Mouse (Mus musculus) heart, postnatal 25 days (tissue): ENCODE results near the gene Dynll1. TPM values are rescaled to one million over a fixed set of nuclear protein-coding genes. Genes with fewer than 3 reads are reported as not detected.
"Not testable (repeated sequence)": the region's sequence is repeated elsewhere in the genome, so short reads cannot be mapped to it uniquely, and the experiment has no call there.

Experiments used
- DNase-seq: peaks from one replicate; pipeline ENCODE4 v3.0.0; 2022; ENCODE audit warnings: low spot score
- intact Hi-C: fragments of 180-260 bp; cut with DNase I; formaldehyde crosslinking; loops from one replicate; pipeline ENCODE4 v1.15.1; 2025
- total RNA-seq, 2 experiments: library from RNA; stranded (reverse); gene quantifications; 2 replicates each; pipeline ENCODE4 v1.2.3; 2021

The Dynll1 gene
- total RNA-seq, 2 experiments from 2014 or later = 90.1 to 120 TPM

DNA sequence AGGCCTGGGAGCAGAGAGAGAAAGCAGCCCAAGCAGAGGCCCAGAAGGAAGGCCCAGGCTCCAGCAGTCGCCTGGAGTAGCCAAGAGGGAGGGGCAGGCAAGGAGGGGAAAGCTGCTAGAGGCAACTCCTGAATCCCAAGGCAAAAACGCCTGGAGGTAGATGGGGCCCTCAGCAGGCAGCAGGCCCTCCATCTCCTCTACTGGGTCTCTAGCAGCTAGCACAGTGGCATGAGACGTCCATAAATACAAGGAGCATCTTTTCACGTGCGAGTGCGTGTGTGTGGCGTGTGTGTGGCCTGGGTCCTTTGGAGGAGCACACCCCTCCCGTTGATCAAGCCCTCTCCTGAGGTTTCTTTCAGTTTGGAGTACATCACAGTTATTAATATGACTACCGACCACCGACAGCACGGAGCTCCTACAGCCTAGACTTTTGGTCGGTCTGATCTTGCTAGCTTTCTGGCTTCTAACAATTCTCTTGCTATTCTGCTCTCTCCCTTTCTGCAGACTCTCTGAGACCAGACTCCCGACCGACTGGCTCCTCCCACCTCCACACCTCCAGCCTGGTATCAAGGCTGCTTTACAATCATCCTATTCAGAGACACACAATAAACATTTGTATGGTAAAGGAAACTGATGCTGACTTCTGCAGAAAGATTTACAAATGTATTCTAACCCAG lies 16.3 kb upstream of the Dynll1 start:
- intact Hi-C loops = no loop called here
- no peak for DNase-seq

DNA sequence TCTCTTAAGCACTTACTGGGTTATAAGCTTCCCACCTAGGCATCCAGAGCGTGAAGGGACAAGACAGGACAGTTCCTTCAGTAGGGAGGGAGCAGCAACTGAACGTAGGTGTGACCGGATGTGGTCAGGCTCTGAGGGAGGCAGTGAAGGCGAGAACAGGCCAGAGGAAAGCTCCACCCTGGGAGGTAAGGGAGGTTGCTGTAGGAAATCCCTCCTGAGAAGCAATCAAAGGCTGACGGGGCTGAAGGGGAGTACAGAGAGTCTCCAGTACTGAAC lies 12.8 kb upstream of the Dynll1 start:
- DNase-seq = no peak
- intact Hi-C loops = no loop called here

DNA sequence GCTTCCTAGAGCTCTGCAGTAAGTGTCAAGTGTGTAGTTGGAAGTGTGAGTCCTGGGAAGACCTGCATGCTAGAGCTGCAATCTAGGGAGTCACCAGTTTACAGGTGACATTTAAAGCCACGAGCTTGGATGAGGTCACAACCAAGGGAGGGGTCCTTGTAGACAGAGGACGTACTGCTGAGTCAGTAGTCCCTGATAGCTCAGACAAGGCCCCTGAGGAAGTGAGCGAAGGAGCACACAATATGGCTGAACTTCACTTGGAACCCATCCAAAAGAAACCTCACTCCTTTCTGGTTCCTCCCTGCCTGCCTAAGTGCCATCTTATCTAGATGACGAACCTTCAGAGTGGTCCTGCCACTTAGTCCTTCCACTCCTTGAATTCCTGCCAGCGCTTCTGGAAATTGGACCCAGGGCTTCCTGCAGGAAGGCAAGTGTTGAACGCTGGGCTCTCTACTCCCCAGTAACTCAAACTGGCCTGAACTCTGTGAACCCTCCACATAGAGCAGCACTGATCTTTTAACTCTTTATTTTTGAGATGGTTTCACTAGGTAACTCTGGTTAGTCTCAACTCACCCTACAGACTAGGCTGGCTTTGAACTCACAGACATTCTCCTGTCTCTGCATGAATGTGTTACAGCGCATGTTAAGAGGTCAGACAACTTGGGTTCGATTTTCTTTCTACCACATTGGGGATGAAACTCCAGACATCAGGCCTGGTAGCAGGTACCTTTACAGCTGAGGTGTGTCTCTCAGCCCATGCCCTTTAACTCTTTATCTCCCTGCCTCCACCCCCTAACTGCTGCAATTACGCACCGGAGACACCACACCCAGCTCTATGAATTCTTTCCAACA lies 12.2 kb upstream of the Dynll1 start:
- intact Hi-C loops = no loop called here

DNA sequence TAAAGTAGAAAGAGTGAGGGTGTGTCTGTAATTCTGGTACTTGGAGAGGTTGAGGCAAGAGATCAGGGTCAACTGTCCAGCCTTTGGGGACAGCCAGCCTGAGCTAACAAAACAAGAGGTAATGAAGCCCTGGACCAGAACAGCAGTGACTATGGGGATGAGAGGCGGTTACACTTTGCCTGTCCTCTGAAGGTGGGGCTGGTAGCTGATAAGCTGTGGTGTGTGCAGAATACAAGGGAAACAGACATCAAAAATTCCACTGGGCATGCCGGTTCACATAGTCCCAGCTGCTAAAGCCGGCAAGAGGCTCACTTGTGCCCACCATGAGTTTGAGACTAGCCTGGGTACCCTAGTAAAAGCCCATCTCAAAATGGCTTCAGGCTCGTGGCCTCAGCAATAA lies 11.6 kb upstream of the Dynll1 start:
- intact Hi-C loops = no loop called here
- DNase-seq = no peak

More for the DNA sequence above, 12.2 kb upstream of the Dynll1 start:
- no peak for DNase-seq

DNA sequence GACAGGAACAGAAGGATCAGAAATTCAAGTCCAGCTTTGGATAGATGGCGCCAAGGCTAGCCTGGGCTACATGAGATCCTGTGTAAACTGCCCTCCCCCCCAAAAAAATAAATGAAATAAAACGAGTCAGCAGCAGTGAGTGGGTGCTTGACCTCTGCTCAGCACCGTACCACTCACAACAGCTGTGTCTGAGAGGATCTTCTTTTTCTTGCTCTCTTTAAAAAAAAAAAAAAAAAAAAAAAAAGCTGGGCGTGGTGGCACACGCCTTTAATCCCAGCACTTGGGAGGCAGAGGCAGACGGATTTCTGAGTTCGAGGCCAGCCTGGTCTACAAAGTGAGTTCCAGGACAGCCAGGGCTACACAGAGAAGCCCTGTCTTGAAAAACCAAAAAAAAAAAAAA lies 1.4 kb upstream of the Dynll1 start:
- not testable (repeated sequence) for DNase-seq
- intact Hi-C loops = loop anchor here (2.0 kb wide), 1 partner anchor 17 kb away; no protein-coding TSS in a partner anchor

DNA sequence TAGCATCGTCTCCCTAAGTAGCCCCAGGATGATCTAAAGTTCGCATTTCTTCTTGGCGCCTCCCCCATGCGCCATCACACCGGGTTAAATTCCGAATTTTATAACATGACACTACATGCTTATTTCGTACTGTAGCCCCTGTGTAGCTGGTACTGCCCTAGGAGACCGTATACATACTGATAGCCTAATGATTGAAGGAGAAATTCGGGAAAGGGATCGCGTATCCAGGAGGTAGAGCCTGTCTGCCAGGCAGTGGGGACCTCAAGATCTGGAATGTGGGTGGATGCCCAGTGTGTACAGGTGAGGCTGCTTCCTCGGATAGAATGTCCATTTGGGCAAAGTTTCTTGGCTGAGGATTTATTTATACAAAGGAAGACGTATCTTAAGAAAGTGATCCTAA lies 816 bp upstream of the Dynll1 start:
- intact Hi-C loops = loop anchor here (2.0 kb wide), 2 partner anchors 17 to 39 kb away; partner anchors contain the start of genes Gatc and Triap1
- no peak for DNase-seq

DNA sequence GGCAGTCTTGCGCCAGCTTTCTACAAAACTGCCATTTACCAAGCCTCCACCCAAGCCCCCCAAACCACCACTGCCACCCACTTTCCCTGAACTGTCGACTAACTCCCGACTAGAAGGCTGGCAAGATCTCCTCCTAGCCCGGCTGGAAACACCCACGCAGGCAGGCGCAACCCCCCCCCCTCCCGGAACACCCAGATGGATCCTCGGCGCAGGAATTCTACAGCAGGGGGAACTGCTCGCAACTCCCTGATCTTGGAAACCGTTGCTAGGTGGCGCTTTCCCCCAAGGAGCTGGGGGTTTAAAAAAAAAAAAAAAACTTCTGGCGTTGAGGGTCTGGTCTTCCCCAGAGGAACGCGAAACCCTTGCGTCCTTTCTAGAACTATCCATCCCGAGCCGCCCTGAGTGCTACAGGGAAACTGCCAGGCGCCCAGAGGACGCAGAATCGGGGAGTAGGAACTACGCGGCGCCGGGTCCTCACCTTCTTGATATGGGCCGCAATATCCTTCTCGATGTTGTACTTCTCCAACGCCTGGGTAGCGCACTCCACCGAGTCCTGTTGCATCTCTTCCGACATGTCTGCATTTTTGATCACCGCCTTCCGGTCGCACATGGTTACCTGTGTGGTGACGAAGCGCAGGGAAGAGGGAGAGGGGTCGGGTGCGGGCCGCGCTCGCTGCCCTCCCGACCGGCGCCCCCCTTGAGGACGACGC lies 609 bp downstream of the Dynll1 start:
- intact Hi-C loops = loop anchor here (2.0 kb wide), 1 partner anchor 41 kb away; the partner anchor contains the start of genes Gatc and Triap1
- peak; percentile 41 for DNase-seq

DNA sequence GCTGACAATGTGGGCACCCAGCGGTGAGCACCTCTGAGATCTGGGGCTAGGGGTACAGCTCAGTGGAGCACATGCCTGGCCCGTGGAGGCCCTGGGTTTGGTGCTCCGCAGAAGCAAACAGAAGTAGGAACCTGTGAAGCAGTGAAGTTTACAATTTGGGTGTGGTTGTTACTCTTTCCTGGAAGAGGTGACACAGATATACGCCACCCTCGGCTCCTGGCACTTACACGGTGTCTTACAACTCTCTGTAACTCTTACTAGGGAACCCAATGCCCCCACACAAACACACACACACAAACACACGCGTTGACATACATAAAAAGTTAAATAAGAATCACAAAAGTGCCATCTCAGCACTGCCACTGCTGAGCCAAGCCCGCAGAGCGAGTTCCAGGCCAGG lies 4.5 kb downstream of the Dynll1 start:
- intact Hi-C loops = no loop called here
- no peak for DNase-seq

DNA sequence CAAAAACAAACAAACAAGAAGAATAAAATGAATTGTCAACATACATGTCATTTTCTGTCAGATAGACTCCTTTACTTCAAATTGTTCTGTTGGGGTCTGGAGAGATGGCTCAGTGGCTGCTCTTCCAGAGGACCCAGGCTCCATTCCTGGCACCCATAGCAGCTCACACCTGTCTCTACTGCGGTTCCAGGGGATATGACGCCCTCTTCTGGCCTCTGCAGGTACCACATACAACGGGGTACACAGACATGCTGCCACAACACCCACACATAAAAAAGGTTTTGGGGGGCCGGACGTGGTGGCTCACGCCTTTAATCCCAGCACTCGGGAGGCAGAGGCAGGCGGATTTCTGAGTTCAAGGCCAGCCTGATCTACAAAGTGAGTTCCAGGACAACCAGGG lies 6.6 kb downstream of the Dynll1 start:
- intact Hi-C loops = no loop called here
- no peak for DNase-seq

DNA sequence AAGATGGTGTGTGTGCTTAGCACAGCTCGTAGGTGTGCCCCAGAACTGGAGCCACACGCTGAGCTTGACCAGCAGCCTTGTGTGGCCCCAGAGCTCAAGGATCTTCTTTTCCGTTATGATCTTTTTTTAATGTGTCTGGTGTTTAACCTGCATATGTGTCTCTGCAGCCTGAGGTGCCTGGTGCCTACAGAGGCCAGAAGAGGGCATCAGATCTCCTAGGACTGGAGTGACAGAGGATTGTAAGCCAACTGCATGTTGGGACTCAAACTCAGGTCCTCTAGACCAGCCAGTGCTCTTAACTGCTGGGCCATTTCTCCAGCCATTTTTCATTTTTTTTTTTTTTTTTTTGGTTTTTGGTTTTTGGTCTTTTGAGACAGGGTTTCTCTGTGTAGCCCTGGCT lies 16.1 kb downstream of the Dynll1 start:
- intact Hi-C loops = loop anchor here (5.0 kb wide), 1 partner anchor 58 kb away; the partner anchor contains the start of genes Gatc and Triap1
- DNase-seq = no peak

DNA sequence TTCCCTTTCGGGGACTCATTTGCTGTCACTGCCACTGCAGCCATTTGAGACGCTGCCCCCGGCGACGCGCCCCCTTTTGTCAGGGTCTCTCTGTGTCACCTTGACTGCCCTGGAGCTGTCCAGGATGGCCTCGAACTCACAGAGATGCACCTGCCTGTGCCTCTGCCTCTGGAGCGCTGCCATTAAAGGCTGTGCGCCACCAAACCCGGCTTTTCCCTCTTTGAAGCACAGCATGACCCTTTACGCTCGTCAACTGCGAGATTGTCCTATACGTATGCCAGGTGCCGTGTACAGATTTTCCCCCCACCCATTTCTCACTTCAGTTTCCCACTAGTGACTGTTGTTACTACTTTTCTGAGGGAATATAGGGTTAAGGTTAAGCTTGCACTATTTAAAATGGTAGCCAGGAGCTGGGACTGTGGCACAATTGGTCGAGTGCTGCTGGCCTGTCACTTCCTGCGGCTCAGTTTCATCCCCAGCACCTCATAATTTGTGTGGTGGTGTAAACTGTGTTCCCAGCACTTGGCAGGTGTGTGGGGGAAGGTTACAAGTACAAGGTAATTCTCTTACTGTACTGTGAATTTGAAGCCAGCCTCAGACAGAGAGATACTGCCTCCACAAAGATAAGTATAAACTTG lies 20.6 kb downstream of the Dynll1 start:
- intact Hi-C loops = loop anchor here (5.0 kb wide), 1 partner anchor 62 kb away; the partner anchor contains the start of genes Gatc and Triap1
- DNase-seq = no peak

DNA sequence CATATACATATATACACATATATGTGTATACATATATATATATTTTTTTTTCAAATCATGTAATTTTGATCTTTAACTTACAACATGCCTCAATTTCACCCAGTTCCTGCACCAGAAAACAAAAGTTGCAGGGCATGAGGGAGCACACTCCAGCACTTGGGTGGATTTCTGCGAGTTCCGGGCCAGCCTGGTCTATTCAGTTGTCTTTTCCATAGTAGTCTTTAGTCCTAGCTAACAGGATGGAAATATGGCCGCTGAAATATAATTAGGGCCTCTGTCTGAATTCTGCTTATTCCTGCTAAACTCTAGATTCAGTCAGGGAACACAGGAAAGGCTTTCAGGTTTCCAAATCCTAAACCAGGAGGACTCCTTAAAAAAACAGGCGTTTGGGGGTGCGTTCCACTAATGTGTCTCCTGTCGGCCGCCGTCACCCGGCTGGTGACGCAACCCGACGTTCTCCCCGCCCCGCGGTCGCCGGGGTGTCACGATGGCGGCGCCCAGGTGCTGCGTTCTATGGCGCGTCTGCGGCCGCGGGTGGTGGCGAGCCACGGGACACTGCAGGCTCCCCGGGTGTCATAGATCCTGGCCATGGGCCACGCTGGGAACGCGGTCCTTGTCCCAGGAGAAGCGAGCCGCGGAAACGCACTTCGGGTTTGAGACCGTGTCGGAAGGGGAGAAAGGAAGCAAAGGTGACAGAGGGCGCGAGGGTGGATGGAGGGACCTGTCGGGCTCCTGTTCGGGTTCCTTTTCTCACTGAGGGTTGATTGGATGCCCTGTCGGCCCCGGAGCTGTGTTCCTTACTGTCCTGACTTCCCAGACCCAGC lies 21.4 kb downstream of the Dynll1 start, which contains the start of gene Coq5:
Gene Coq5 (plus strand): TSS at position 441 of the 824 bp plus-strand sequence.
- intact Hi-C loops = loop anchor here (5.0 kb wide), 1 partner anchor 63 kb away; the partner anchor contains the start of genes Gatc and Triap1

DNA sequence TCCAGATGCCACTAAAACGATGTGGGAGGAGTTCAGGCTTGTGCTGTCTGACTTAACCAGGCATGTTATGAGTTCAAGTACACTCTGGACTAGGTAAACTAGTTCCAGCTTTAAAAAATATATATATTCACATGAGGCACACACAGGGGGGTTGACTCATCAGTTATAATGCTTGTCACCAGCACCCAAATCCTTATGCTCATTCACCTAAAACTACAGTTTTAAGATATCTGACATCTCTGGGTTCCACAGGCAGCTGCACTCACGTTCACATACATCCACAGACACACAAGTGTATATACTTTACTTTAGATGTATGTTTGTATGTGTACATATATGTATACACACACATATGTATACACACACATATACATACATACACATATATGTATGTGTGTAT lies 22.0 kb downstream of the Dynll1 start:
- intact Hi-C loops = no loop called here
- DNase-seq = no peak

More for the DNA sequence above, 21.4 kb downstream of the Dynll1 start, which contains the start of gene Coq5:
- peak; percentile 72 for DNase-seq

DNA sequence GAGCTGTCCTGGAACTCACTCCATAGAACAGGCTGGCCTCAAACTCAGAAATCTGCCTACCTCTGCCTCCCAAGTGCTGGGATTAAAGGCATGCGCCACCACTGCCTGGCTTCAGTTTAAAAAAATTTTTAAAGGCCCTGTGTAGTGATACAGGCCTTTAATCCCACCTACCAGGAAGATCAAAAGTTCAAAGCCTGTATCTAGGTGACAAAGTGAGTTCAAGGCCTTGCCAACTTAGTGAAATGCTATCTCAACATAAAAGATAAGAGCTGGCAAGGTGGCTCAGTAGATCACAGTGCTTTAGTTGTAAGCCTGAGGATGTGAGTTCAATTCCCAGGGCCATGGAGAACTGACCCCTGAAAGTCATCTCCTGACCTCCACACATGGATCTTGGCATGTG lies 22.7 kb downstream of the Dynll1 start:
- intact Hi-C loops = no loop called here

DNA sequence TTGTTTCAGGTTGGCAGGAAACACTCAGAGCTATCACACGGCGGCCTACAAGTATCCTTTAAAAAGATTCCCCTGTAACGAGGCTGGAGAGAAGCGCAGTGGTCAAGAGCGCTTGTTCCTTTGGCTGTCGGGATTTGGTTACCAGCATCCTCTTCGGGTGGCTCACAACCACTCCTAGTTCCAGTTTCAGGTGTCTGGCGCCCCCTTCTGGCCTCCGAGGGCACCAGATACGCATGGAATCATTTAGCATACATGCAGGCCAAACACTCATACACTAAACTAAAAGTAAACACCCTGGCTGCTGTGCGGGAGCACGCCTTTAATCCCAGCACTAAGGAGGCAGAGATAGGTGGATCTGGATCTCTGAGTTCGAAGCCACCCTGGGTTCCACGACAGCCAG lies 24.8 kb downstream of the Dynll1 start:
- intact Hi-C loops = no loop called here
- DNase-seq = no peak

More for the DNA sequence above, 22.7 kb downstream of the Dynll1 start:
- no peak for DNase-seq

DNA sequence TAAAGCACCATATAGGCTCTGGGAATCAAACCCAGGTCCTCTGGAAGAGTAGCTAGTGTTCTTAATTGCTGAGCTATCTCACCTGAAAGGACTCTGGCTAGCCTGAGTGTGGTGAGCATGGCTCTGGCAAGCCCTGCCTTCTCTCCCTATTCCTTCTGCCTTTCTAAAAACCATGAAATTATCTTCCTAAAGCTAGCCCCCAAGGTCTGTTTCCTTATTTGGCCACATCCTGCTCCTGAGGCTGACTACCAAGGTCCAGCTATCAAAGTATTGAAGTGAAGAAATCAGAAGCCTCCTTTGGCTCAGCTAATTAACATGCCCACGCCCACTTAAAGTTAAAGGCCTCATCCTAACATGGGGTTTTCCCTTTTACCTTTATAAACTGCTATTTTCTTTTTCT lies 26.0 kb downstream of the Dynll1 start:
- intact Hi-C loops = no loop called here
- DNase-seq = no peak

DNA sequence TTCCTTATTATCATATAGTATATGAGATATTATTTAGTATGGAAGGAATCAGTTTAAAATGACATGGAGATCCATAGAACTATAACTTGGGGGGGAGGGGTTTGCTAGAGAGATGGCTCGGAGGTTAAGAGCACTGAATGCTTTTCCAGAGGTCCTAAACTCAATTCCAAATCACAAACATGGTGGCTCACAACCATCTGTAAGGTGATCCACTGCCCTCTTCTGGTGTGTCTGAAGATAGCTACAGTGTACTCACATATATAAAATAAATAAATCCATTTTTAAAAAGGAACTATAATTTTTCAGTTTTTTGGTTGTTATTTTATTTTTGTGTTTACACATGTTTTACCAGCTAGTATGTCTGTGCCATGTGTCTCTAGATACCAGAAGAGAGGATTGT lies 26.4 kb downstream of the Dynll1 start:
- intact Hi-C loops = no loop called here
- DNase-seq = no peak

DNA sequence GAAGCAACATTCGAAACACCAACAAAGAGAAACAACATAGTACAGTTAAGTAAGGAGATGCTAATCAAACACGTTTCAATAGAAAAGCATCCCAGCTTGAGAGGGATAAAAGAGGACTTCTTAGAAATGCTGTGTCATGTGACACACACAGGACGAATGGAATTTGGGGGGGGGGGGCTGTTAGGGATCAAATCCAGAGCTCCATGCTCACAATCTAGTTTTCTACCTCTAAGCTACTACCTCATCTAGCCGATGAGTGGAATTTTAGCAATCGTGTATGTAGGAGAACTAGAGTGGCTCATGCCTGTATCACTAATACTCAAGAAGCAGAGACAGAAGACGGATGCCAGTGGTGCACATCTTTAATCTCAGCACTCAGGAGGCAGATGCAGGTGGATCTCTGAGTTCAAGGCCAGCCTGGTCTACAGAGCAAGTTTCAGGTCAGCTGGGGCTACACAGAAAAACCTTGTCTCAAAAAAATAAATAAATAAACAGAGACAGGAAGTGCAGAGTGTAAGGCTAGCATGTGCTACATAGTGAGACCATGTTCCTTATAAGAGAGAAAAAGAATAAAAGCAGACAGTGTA lies 27.2 kb downstream of the Dynll1 start:
- intact Hi-C loops = no loop called here
- DNase-seq = no peak
